Mouse (Mus musculus) cerebellum, postnatal 10 days (tissue): ENCODE results near the gene Cdyl.

ENCODE experiments used
- DNase-seq, 2 experiments: peaks; one replicate each; pipeline ENCODE4 v3.0.0; 2021; ENCODE audit warnings: mixed read lengths in 2 of 2

Cdyl gene

GRCm38 (mm10) chr13:35717658-35718057, 58.0 kb downstream of the Cdyl start:
- DNase-seq: no peak

GRCm38 (mm10) chr13:35719581-35719980, 59.9 kb downstream of the Cdyl start:
- no peak for DNase-seq

GRCm38 (mm10) chr13:35723073-35723472, 63.4 kb downstream of the Cdyl start:
- no peak for DNase-seq

GRCm38 (mm10) chr13:35726025-35726424, 66.4 kb downstream of the Cdyl start:
- no peak for DNase-seq

GRCm38 (mm10) chr13:35732131-35732530, 72.5 kb downstream of the Cdyl start:
- no peak for DNase-seq

- DNase-seq: no peak
Measured at GRCm38 (mm10) chr13:35732891-35733596, 73.4 kb downstream of the Cdyl start.

- DNase-seq: no peak
Measured at GRCm38 (mm10) chr13:35737565-35737964, 77.9 kb downstream of the Cdyl start.

GRCm38 (mm10) chr13:35738210-35738609, 78.6 kb downstream of the Cdyl start:
- no peak for DNase-seq

- no peak for DNase-seq
Measured at GRCm38 (mm10) chr13:35739473-35739872, 79.8 kb downstream of the Cdyl start.

- DNase-seq: peak in 1 of 2 experiments; percentile 77
Measured at GRCm38 (mm10) chr13:35740301-35741039, 80.8 kb downstream of the Cdyl start.

- DNase-seq: peak; percentile 91 to 95
Measured at GRCm38 (mm10) chr13:35741040-35741619, 81.5 kb downstream of the Cdyl start.

- DNase-seq: peak; percentile 77
Measured at GRCm38 (mm10) chr13:35741620-35742421, 82.2 kb downstream of the Cdyl start.

GRCm38 (mm10) chr13:35742696-35743095, 83.1 kb downstream of the Cdyl start:
- no peak for DNase-seq

- DNase-seq: no peak
Measured at GRCm38 (mm10) chr13:35743196-35743595, 83.6 kb downstream of the Cdyl start.

GRCm38 (mm10) chr13:35749194-35749593, 89.6 kb downstream of the Cdyl start:
- no peak for DNase-seq

GRCm38 (mm10) chr13:35749680-35750079, 90.0 kb downstream of the Cdyl start:
- DNase-seq: no peak

- peak; percentile 60 to 69 for DNase-seq
Measured at GRCm38 (mm10) chr13:35752046-35752445, 92.4 kb downstream of the Cdyl start.

GRCm38 (mm10) chr13:35755002-35755401, 95.4 kb downstream of the Cdyl start:
- DNase-seq: no peak

- no peak for DNase-seq
Measured at GRCm38 (mm10) chr13:35755655-35756283, 96.1 kb downstream of the Cdyl start.

GRCm38 (mm10) chr13:35756393-35757338, 97.0 kb downstream of the Cdyl start:
- no peak for DNase-seq

- no peak for DNase-seq
Measured at GRCm38 (mm10) chr13:35760372-35760771, 100.7 kb downstream of the Cdyl start.
